Mouse (Mus musculus) retina, embryonic 14.5 days (tissue): ENCODE measurements at regions not wholly inside any gene's neighbourhood (a gene's known extent, or its start where the extent isn't known, plus 50 kb on each side); places are given as distances from the start of the nearest gene placed in this dataset.

Experiments
- DNase-seq: peaks from one replicate; pipeline ENCODE4 v3.0.0-alpha.2; 2015; ENCODE audit warnings: low spot score

- no peak for DNase-seq
Measured at GRCm38 (mm10) chrX:58244544-58244943, 222.0 kb downstream of the Zic3 start.

GRCm38 (mm10) chrX:58256043-58256442, 233.5 kb downstream of the Zic3 start:
- DNase-seq, result peak; percentile 2

- DNase-seq, result no peak
Measured at GRCm38 (mm10) chrX:58282903-58283302, 260.4 kb downstream of the Zic3 start.

GRCm38 (mm10) chrX:58322832-58323231, 300.3 kb downstream of the Zic3 start:
- DNase-seq, result no peak

- no peak for DNase-seq
Measured at GRCm38 (mm10) chrX:58351606-58352005, 329.1 kb downstream of the Zic3 start.

GRCm38 (mm10) chrX:58377926-58378325, 355.4 kb downstream of the Zic3 start:
- DNase-seq, result peak; percentile 55
